Mouse (Mus musculus) brain, embryonic 14.5 days (tissue): ENCODE results near the gene Cel.

ENCODE experiments used
- CTCF ChIP-seq: fragments of 200-500 bp; IDR thresholded peaks from 2 replicates; pipeline ENCODE4 v1.5.1; 2012; ENCODE audit warnings: inconsistent platforms, mild to moderate bottlenecking, moderate library complexity, borderline replicate concordance; ENCODE audit not compliant: insufficient read depth, insufficient read length; ENCODE audit errors: extremely low read depth
- POLR2A ChIP-seq: fragments of 200-500 bp; IDR thresholded peaks from 2 replicates; pipeline ENCODE4 v1.6.1; 2012; ENCODE audit warnings: mild to moderate bottlenecking, inconsistent platforms, borderline replicate concordance; ENCODE audit not compliant: poor library complexity, insufficient read depth, insufficient read length, severe bottlenecking; ENCODE audit errors: extremely low read depth

DNA sequence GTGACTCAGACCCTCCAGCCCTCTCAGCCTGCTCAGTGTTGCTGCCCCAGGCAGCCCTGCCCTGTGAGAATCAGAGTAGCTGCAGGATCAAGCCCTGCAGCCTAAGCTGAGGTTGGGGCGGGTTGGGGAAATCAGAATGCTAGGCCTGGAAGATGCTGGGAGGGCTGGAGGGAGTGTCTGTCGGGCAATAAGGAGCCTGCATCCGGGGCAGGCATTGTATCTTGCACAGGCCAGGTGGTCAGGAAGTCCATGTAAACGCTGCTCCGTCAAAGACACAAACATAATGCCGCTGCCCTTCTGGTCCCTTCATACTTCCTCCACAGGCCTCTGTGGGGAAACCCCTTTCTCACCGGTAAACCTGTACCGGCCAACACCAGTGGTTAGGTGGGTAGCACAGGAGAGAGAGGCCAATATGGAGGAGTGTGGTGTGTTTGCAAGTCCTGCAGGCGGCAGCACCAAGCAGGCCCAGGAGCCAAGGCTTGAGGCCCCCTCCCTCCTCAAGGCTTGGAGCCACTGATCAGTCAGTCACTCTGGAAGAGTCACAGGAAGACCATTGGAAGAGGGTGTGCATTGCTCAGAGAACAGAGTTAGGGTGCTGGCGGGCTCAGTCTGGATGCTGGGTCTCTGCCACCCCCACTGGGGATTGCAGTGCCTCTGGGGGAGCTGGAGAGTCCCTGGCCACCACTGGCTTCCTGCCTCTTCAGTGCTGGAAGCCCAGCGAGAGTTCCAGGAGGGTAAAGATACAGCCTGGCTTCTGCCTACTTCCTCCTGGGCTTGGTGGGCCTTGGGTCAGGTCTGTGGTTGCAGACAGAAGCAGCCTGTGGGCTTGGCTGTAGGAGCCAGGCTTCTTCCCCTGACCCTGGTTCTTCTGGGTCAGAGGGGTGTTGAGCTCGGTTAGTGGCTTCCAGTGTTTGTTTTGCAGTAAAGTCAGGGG lies 37.0 kb downstream of the Cel start:
- TF ChIP-seq POLR2A, result no peak
- TF ChIP-seq CTCF, result peak; percentile 32; the same call in 1 of the 2 replicates
